Mouse (Mus musculus) ES-Bruce4 (cell line): Measurements from ENCODE around the gene Icam5. TPM values are rescaled to one million over a fixed set of nuclear protein-coding genes. Genes with fewer than 3 reads are reported as not detected.

ENCODE experiments used
- H3K27ac ChIP-seq: 2 replicates; pipeline ENCODE4 v1.5.1; 2012; ENCODE audit warnings: low read length, inconsistent platforms; ENCODE audit not compliant: insufficient read depth
- H3K27me3 ChIP-seq: 2 replicates; pipeline ENCODE4 v1.6.1; 2012; ENCODE audit warnings: mild to moderate bottlenecking, low read length, inconsistent platforms; ENCODE audit not compliant: control insufficient read depth, poor library complexity, insufficient read depth, severe bottlenecking
- H3K36me3 ChIP-seq: 2 replicates; pipeline ENCODE4 v1.6.1; 2012; ENCODE audit warnings: inconsistent platforms, mild to moderate bottlenecking, low read length, moderate library complexity; ENCODE audit not compliant: control insufficient read depth, poor library complexity, insufficient read depth, severe bottlenecking
- H3K4me1 ChIP-seq: one replicate; pipeline ENCODE4 v1.8.1; 2011; ENCODE audit warnings: low read length; ENCODE audit not compliant: control insufficient read depth, insufficient read depth
- H3K4me3 ChIP-seq: 2 replicates; pipeline ENCODE4 v1.5.1; 2011; ENCODE audit warnings: low read depth, mild to moderate bottlenecking, low read length
- H3K9ac ChIP-seq: 2 replicates; pipeline ENCODE4 v1.6.1; 2012; ENCODE audit warnings: low read depth, mild to moderate bottlenecking, inconsistent platforms; ENCODE audit not compliant: poor library complexity, severe bottlenecking
- H3K9me3 ChIP-seq: replicated peaks from 2 replicates; pipeline ENCODE4 v1.6.1; 2012; ENCODE audit warnings: mild to moderate bottlenecking, low read length, inconsistent platforms; ENCODE audit not compliant: control insufficient read depth, poor library complexity, insufficient read depth, severe bottlenecking
- CTCF ChIP-seq: IDR thresholded peaks from one replicate; pipeline ENCODE4 v1.8.1; 2011; ENCODE audit warnings: low read depth, low read length
- EP300 ChIP-seq: IDR thresholded peaks from 2 replicates; pipeline ENCODE4 v1.6.1; 2011; ENCODE audit warnings: low read depth, low read length; ENCODE audit not compliant: insufficient read depth
- POLR2A ChIP-seq: IDR thresholded peaks from one replicate; pipeline ENCODE4 v1.8.1; 2011; ENCODE audit warnings: low read length; ENCODE audit not compliant: insufficient read depth
- polyA plus RNA-seq: library from polyadenylated mRNA; stranded (reverse); fragments of >200 nt; gene quantifications from 2 replicates; pipeline ENCODE4 v1.2.4, GENCODE M21; 2011; ENCODE audit warnings: low read depth; ENCODE audit not compliant: missing spikeins, insufficient read depth, insufficient read length

Gene Icam5
- polyA plus RNA-seq, 1 experiment, result 0.94 TPM

GRCm38 (mm10) chr9:21045235-21045634 lies 13.4 kb downstream of the Icam5 start:
- Histone ChIP-seq H3K9ac (no peak overlapping the region), H3K36me3 (no peaks in the 10 kb centered on the region), H3K9me3 (no peaks in the 10 kb centered on the region), H3K27me3 (no peaks in the 10 kb centered on the region), H3K4me3 (no peak overlapping the region), H3K4me1 (no peaks in the 10 kb centered on the region), H3K27ac (no peak overlapping the region)
- TF ChIP-seq POLR2A, result no peak
- no peak for TF ChIP-seq CTCF
- TF ChIP-seq EP300, result no peak

GRCm38 (mm10) chr9:21051578-21051977 lies 19.7 kb downstream of the Icam5 start:
- Histone ChIP-seq H3K36me3 (no peaks in the 10 kb centered on the region), H3K9me3 (no peaks in the 10 kb centered on the region), H3K27me3 (no peaks in the 10 kb centered on the region), H3K27ac (no peak overlapping the region), H3K4me3 (no peak overlapping the region), H3K9ac (no peak overlapping the region), H3K4me1 (no peaks in the 10 kb centered on the region)
- no peak for TF ChIP-seq EP300
- TF ChIP-seq CTCF, result no peak
- TF ChIP-seq POLR2A, result no peak

GRCm38 (mm10) chr9:21062928-21063327 lies 31.1 kb downstream of the Icam5 start:
- H3K27me3 ChIP-seq, result no peaks in the 10 kb centered on the region
- no peak overlapping the region for H3K4me3 ChIP-seq
- H3K9ac ChIP-seq, result no peak overlapping the region
- no peaks in the 10 kb centered on the region for H3K36me3 ChIP-seq
- peaks cover 3% of the 10 kb centered on the region for H3K4me1 ChIP-seq
- H3K27ac ChIP-seq, result peak overlapping the region; percentile 20; the same call in 1 of the 2 replicates
- TF ChIP-seq POLR2A (no peak), EP300 (no peak), CTCF (no peak)
- H3K9me3 ChIP-seq, result no peaks in the 10 kb centered on the region

- no peak within 1 kb of the TSS for H3K27ac ChIP-seq
- no peaks in the 10 kb centered on the region for H3K27me3 ChIP-seq
- no peaks in the 10 kb centered on the region for H3K9me3 ChIP-seq
- TF ChIP-seq EP300 (no peak), CTCF (peak; percentile 13), POLR2A (no peak)
- H3K9ac ChIP-seq, result no peak within 1 kb of the TSS
- H3K36me3 ChIP-seq, result no peaks in the 10 kb centered on the region; the same call in 1 of the 2 replicates
- H3K4me3 ChIP-seq, result peak within 1 kb of the TSS; percentile 25
- H3K4me1 ChIP-seq, result peaks cover 3% of the 10 kb centered on the region
Observed at GRCm38 (mm10) chr9:21067006-21067684, 35.3 kb downstream of the Icam5 start, which contains the start of gene Zglp1. Gene Zglp1 (minus strand): TSS chr9:21067093.

- H3K4me3 ChIP-seq, result peak overlapping the region; percentile 82
- no peaks in the 10 kb centered on the region for H3K27me3 ChIP-seq
- peak overlapping the region; percentile 76 for H3K9ac ChIP-seq
- H3K4me1 ChIP-seq, result no peaks in the 10 kb centered on the region
- H3K9me3 ChIP-seq, result no peaks in the 10 kb centered on the region
- H3K36me3 ChIP-seq, result peaks cover 24% of the 10 kb centered on the region
- H3K27ac ChIP-seq, result peak overlapping the region; percentile 33
- no peak for TF ChIP-seq EP300
- TF ChIP-seq POLR2A, result no peak
- TF ChIP-seq CTCF, result no peak
Observed at GRCm38 (mm10) chr9:21072641-21073040, 40.8 kb downstream of the Icam5 start.

- peak within 1 kb of the TSS; percentile 76 for H3K9ac ChIP-seq
- H3K4me1 ChIP-seq, result no peaks in the 10 kb centered on the region
- peak within 1 kb of the TSS; percentile 44 for H3K27ac ChIP-seq
- H3K27me3 ChIP-seq, result no peaks in the 10 kb centered on the region
- peaks cover 27% of the 10 kb centered on the region for H3K36me3 ChIP-seq
- H3K9me3 ChIP-seq, result no peaks in the 10 kb centered on the region
- peak within 1 kb of the TSS; percentile 82 for H3K4me3 ChIP-seq
- TF ChIP-seq POLR2A (peak; percentile 69), EP300 (peak; percentile 50; the same call in 1 of the 2 replicates), CTCF (no peak)
Observed at GRCm38 (mm10) chr9:21073044-21073840, 41.4 kb downstream of the Icam5 start, which contains the start of the genes Gm49373 and Fdx1l. Gene Gm49373 (minus strand): TSS chr9:21073096. Gene Fdx1l (minus strand): TSS chr9:21073614.
